Mouse (Mus musculus): Measurements from ENCODE around the gene Wdr31. TPM values are rescaled to one million over a fixed set of nuclear protein-coding genes. Genes with fewer than 3 reads are reported as not detected.

The Wdr31 gene
- polyA plus RNA-seq, 1 experiment from 2014 or later, result 7.9 TPM

- Histone ChIP-seq H3K27me3 (ENCODE audit: control insufficient read depth, insufficient read depth, low read length) (no peaks in the 10 kb centered on the region), H3K9me3 (ENCODE audit: control insufficient read depth, low read length) (no peaks in the 10 kb centered on the region), H3K4me3 (ENCODE audit: low read depth, low read length) (no peak overlapping the region), H3K27ac (ENCODE audit: low read depth, low read length) (no peak overlapping the region), H3K9ac (ENCODE audit: low read length) (no peak overlapping the region), H3K4me1 (ENCODE audit: control insufficient read depth, insufficient read depth, low read length) (no peaks in the 10 kb centered on the region), H3K4me2 (no peak overlapping the region), H3K36me3 (ENCODE audit: control insufficient read depth, insufficient read depth, low read length) (peaks cover 61% of the 10 kb centered on the region)
- no peak for ATAC-seq (ENCODE audit: low FRiP score)
- no peak for DNase-seq (ENCODE audit: low spot score, missing footprints)
- WGBS, result 97% methylated on average over 6 of the region's 6 CpGs
Measured at GRCm38 (mm10) chr4:62419091-62419490, 51.6 kb downstream of the Wdr31 start.

GRCm38 (mm10) chr4:62418448-62418847, 52.2 kb downstream of the Wdr31 start:
- DNase-seq (ENCODE audit: low spot score, missing footprints), result no peak

GRCm38 (mm10) chr4:62411606-62412005, 59.1 kb downstream of the Wdr31 start:
- no peak overlapping the region for H3K4me3 ChIP-seq (ENCODE audit: low read depth, low read length)
- peaks cover 10% of the 10 kb centered on the region for H3K4me1 ChIP-seq (ENCODE audit: control insufficient read depth, insufficient read depth, low read length)
- H3K9me3 ChIP-seq (ENCODE audit: control insufficient read depth, low read length), result no peaks in the 10 kb centered on the region
- H3K27me3 ChIP-seq (ENCODE audit: control insufficient read depth, insufficient read depth, low read length), result no peaks in the 10 kb centered on the region
- H3K36me3 ChIP-seq (ENCODE audit: control insufficient read depth, insufficient read depth, low read length), result peaks cover 26% of the 10 kb centered on the region
- no peak overlapping the region for H3K27ac ChIP-seq (ENCODE audit: low read depth, low read length)
- ATAC-seq (ENCODE audit: low FRiP score) (no peak), DNase-seq (ENCODE audit: low spot score, missing footprints) (no peak)
- WGBS, result 97% methylated on average over 10 of the region's 10 CpGs
- H3K9ac ChIP-seq (ENCODE audit: low read length), result no peak overlapping the region
- no peak overlapping the region for H3K4me2 ChIP-seq

More at GRCm38 (mm10) chr4:62418448-62418847, 52.2 kb downstream of the Wdr31 start:
- no peak for ATAC-seq (ENCODE audit: low FRiP score)
- Histone ChIP-seq H3K9ac (ENCODE audit: low read length) (no peak overlapping the region), H3K9me3 (ENCODE audit: control insufficient read depth, low read length) (no peaks in the 10 kb centered on the region), H3K36me3 (ENCODE audit: control insufficient read depth, insufficient read depth, low read length) (peaks cover 54% of the 10 kb centered on the region), H3K27ac (ENCODE audit: low read depth, low read length) (no peak overlapping the region), H3K27me3 (ENCODE audit: control insufficient read depth, insufficient read depth, low read length) (no peaks in the 10 kb centered on the region), H3K4me3 (ENCODE audit: low read depth, low read length) (no peak overlapping the region), H3K4me1 (ENCODE audit: control insufficient read depth, insufficient read depth, low read length) (no peaks in the 10 kb centered on the region), H3K4me2 (no peak overlapping the region)
- WGBS, result 88% methylated on average over 8 of the region's 8 CpGs

GRCm38 (mm10) chr4:62410325-62410724, 60.4 kb downstream of the Wdr31 start:
- Histone ChIP-seq H3K9me3 (ENCODE audit: control insufficient read depth, low read length) (no peaks in the 10 kb centered on the region), H3K9ac (ENCODE audit: low read length) (no peak overlapping the region; the same call in 1 of the 2 replicates), H3K27me3 (ENCODE audit: control insufficient read depth, insufficient read depth, low read length) (no peaks in the 10 kb centered on the region), H3K27ac (ENCODE audit: low read depth, low read length) (no peak overlapping the region), H3K36me3 (ENCODE audit: control insufficient read depth, insufficient read depth, low read length) (peaks cover 14% of the 10 kb centered on the region; the same call in 1 of the 2 replicates), H3K4me1 (ENCODE audit: control insufficient read depth, insufficient read depth, low read length) (peaks cover 13% of the 10 kb centered on the region), H3K4me2 (peak overlapping the region; percentile 75; the same call in 1 of the 2 replicates), H3K4me3 (ENCODE audit: low read depth, low read length) (no peak overlapping the region)
- DNase-seq (ENCODE audit: low spot score, missing footprints), result no peak
- 88% methylated on average over 2 of the region's 2 CpGs for WGBS
- ATAC-seq (ENCODE audit: low FRiP score), result no peak

GRCm38 (mm10) chr4:62409615-62410014, 61.1 kb downstream of the Wdr31 start:
- ATAC-seq (ENCODE audit: low FRiP score) (no peak), DNase-seq (ENCODE audit: low spot score, missing footprints) (no peak)
- peak overlapping the region; percentile 76 for H3K4me3 ChIP-seq (ENCODE audit: low read depth, low read length)
- H3K4me2 ChIP-seq, result peak overlapping the region; percentile 75
- WGBS, result 42% methylated on average over 6 of the region's 6 CpGs
- H3K9ac ChIP-seq (ENCODE audit: low read length), result peak overlapping the region; percentile 91
- H3K27me3 ChIP-seq (ENCODE audit: control insufficient read depth, insufficient read depth, low read length), result no peaks in the 10 kb centered on the region
- no peaks in the 10 kb centered on the region for H3K9me3 ChIP-seq (ENCODE audit: control insufficient read depth, low read length)
- peaks cover 8% of the 10 kb centered on the region; the same call in 1 of the 2 replicates for H3K36me3 ChIP-seq (ENCODE audit: control insufficient read depth, insufficient read depth, low read length)
- no peak overlapping the region for H3K27ac ChIP-seq (ENCODE audit: low read depth, low read length)
- peaks cover 13% of the 10 kb centered on the region for H3K4me1 ChIP-seq (ENCODE audit: control insufficient read depth, insufficient read depth, low read length)

GRCm38 (mm10) chr4:62408601-62409282, 62.0 kb downstream of the Wdr31 start, which contains the start of the genes Cdc26 and Prpf4:
Gene Cdc26, minus strand, starts transcription at chr4:62408642.
Gene Prpf4, plus strand, starts transcription at chr4:62408797.
- ATAC-seq (ENCODE audit: low FRiP score) (peak; percentile 99), DNase-seq (ENCODE audit: low spot score, missing footprints) (peak; percentile 99)
- H3K4me1 ChIP-seq (ENCODE audit: control insufficient read depth, insufficient read depth, low read length), result peaks cover 13% of the 10 kb centered on the region
- H3K27me3 ChIP-seq (ENCODE audit: control insufficient read depth, insufficient read depth, low read length), result no peaks in the 10 kb centered on the region
- no peaks in the 10 kb centered on the region for H3K9me3 ChIP-seq (ENCODE audit: control insufficient read depth, low read length)
- peaks cover 4% of the 10 kb centered on the region; the same call in 1 of the 2 replicates for H3K36me3 ChIP-seq (ENCODE audit: control insufficient read depth, insufficient read depth, low read length)
- peak within 1 kb of the TSS; percentile 91 for H3K9ac ChIP-seq (ENCODE audit: low read length)
- peak within 1 kb of the TSS; percentile 76 for H3K4me3 ChIP-seq (ENCODE audit: low read depth, low read length)
- peak within 1 kb of the TSS; percentile 57; the same call in 1 of the 2 replicates for H3K27ac ChIP-seq (ENCODE audit: low read depth, low read length)
- H3K4me2 ChIP-seq, result peak within 1 kb of the TSS; percentile 75
- WGBS, result under 1% methylated on average over 39 of the region's 39 CpGs

- DNase-seq (ENCODE audit: low spot score, missing footprints) (peak; percentile 97), ATAC-seq (ENCODE audit: low FRiP score) (peak; percentile 65)
- Histone ChIP-seq H3K9ac (ENCODE audit: low read length) (peak overlapping the region; percentile 91), H3K27ac (ENCODE audit: low read depth, low read length) (peak overlapping the region; percentile 15; the same call in 1 of the 2 replicates), H3K4me2 (peak overlapping the region; percentile 35), H3K4me1 (ENCODE audit: control insufficient read depth, insufficient read depth, low read length) (peaks cover 13% of the 10 kb centered on the region), H3K36me3 (ENCODE audit: control insufficient read depth, insufficient read depth, low read length) (peaks cover 4% of the 10 kb centered on the region; the same call in 1 of the 2 replicates), H3K9me3 (ENCODE audit: control insufficient read depth, low read length) (no peaks in the 10 kb centered on the region), H3K27me3 (ENCODE audit: control insufficient read depth, insufficient read depth, low read length) (no peaks in the 10 kb centered on the region), H3K4me3 (ENCODE audit: low read depth, low read length) (peak overlapping the region; percentile 76)
- WGBS, result under 1% methylated on average over 35 of the region's 35 CpGs
Measured at GRCm38 (mm10) chr4:62407730-62408582, 62.7 kb downstream of the Wdr31 start.

- H3K9ac ChIP-seq (ENCODE audit: low read length), result no peak overlapping the region
- DNase-seq (ENCODE audit: low spot score, missing footprints) (no peak), ATAC-seq (ENCODE audit: low FRiP score) (no peak)
- no peak overlapping the region for H3K4me2 ChIP-seq
- H3K27me3 ChIP-seq (ENCODE audit: control insufficient read depth, insufficient read depth, low read length), result no peaks in the 10 kb centered on the region
- H3K27ac ChIP-seq (ENCODE audit: low read depth, low read length), result no peak overlapping the region
- H3K36me3 ChIP-seq (ENCODE audit: control insufficient read depth, insufficient read depth, low read length), result peaks cover 2% of the 10 kb centered on the region; the same call in 1 of the 2 replicates
- no peaks in the 10 kb centered on the region for H3K9me3 ChIP-seq (ENCODE audit: control insufficient read depth, low read length)
- 90% methylated on average over 4 of the region's 4 CpGs for WGBS
- peaks cover 13% of the 10 kb centered on the region for H3K4me1 ChIP-seq (ENCODE audit: control insufficient read depth, insufficient read depth, low read length)
- no peak overlapping the region for H3K4me3 ChIP-seq (ENCODE audit: low read depth, low read length)
Measured at GRCm38 (mm10) chr4:62406133-62406532, 64.6 kb downstream of the Wdr31 start.
